Mouse (Mus musculus) hindbrain, embryonic 13.5 days (tissue): Measurements from ENCODE around the gene Nacc2. TPM values are rescaled to one million over a fixed set of nuclear protein-coding genes. Genes with fewer than 3 reads are reported as not detected.

ENCODE experiments used
- ATAC-seq: fragments of 200-750 bp; cut with Nextera tagmentation; 2 replicates; pipeline ENCODE4 v1.8.0; 2017; ENCODE audit warnings: moderate TSS enrichment; ENCODE audit not compliant: low FRiP score
- H3K27ac ChIP-seq: fragments of 300-500 bp; sonication (generic); 2 replicates; pipeline ENCODE4 v1.5.1; 2015; ENCODE audit warnings: inconsistent platforms, mild to moderate bottlenecking, moderate library complexity
- H3K27me3 ChIP-seq: fragments of 300-500 bp; sonication (generic); 2 replicates; pipeline ENCODE4 v1.6.1; 2015; ENCODE audit warnings: mild to moderate bottlenecking, inconsistent platforms
- H3K36me3 ChIP-seq: fragments of 300-500 bp; sonication (generic); 2 replicates; pipeline ENCODE4 v1.6.1; 2015; ENCODE audit warnings: mild to moderate bottlenecking, inconsistent platforms
- H3K4me1 ChIP-seq: fragments of 300-500 bp; sonication (generic); replicated peaks from 2 replicates; pipeline ENCODE4 v1.6.1; 2015; ENCODE audit warnings: inconsistent platforms
- H3K4me2 ChIP-seq: fragments of 300-500 bp; sonication (generic); 2 replicates; pipeline ENCODE4 v1.6.1; 2015; ENCODE audit warnings: inconsistent platforms, mild to moderate bottlenecking, moderate library complexity
- H3K4me3 ChIP-seq: fragments of 300-500 bp; sonication (generic); 2 replicates; pipeline ENCODE4 v1.5.1; 2015; ENCODE audit warnings: mild to moderate bottlenecking, inconsistent platforms
- H3K9ac ChIP-seq: fragments of 300-500 bp; sonication (generic); 2 replicates; pipeline ENCODE4 v1.6.1; 2015; ENCODE audit warnings: mild to moderate bottlenecking, inconsistent platforms
- H3K9me3 ChIP-seq: fragments of 300-500 bp; sonication (generic); 2 replicates; pipeline ENCODE4 v1.6.1; 2016; ENCODE audit warnings: inconsistent platforms
- WGBS: fragments of 180-500 bp; shearing (Covaris S2); methylation state at CpG from one replicate; pipeline ENCODE4 v1.1.7; 2015; 5-methylcytosine and 5-hydroxymethylcytosine counted together
- polyA plus RNA-seq: library from polyadenylated mRNA; unstranded; fragments of >200 nt; fragmentation: Nextera tagmentation; extraction: Ambion mirVana; gene quantifications from 2 replicates; pipeline ENCODE4 v1.2.1, GENCODE M21; 2015

Gene Nacc2
- polyA plus RNA-seq, 1 experiment from 2014 or later: 14.2 TPM

- no peak for ATAC-seq
Measured at GRCm38 (mm10) chr2:26117580-26117979, 5.4 kb downstream of the Nacc2 start.

GRCm38 (mm10) chr2:26116550-26116949, 6.5 kb downstream of the Nacc2 start:
- H3K4me2 ChIP-seq: no peak overlapping the region
- 73% methylated on average over 3 of the region's 3 CpGs for WGBS
- H3K27ac ChIP-seq: no peak overlapping the region
- H3K9ac ChIP-seq: no peak overlapping the region
- peaks cover 22% of the 10 kb centered on the region for H3K4me1 ChIP-seq
- no peak for ATAC-seq
- H3K36me3 ChIP-seq: no peaks in the 10 kb centered on the region
- H3K27me3 ChIP-seq: peaks cover 27% of the 10 kb centered on the region
- H3K4me3 ChIP-seq: no peak overlapping the region
- no peaks in the 10 kb centered on the region for H3K9me3 ChIP-seq

More at GRCm38 (mm10) chr2:26117580-26117979, 5.4 kb downstream of the Nacc2 start:
- 35% methylated on average over 1 of the region's 1 CpGs for WGBS
- Histone ChIP-seq H3K4me3 (no peak overlapping the region), H3K4me1 (peaks cover 31% of the 10 kb centered on the region), H3K36me3 (no peaks in the 10 kb centered on the region), H3K4me2 (no peak overlapping the region), H3K9ac (no peak overlapping the region), H3K27me3 (peaks cover 37% of the 10 kb centered on the region), H3K27ac (0 out of 2 replicates have a peak overlapping the region, but pooled peaks have one; percentile 14), H3K9me3 (no peaks in the 10 kb centered on the region)

GRCm38 (mm10) chr2:26115215-26115614, 7.8 kb downstream of the Nacc2 start:
- Histone ChIP-seq H3K9ac (no peak overlapping the region), H3K4me3 (no peak overlapping the region), H3K9me3 (no peaks in the 10 kb centered on the region), H3K4me1 (peaks cover 21% of the 10 kb centered on the region), H3K4me2 (no peak overlapping the region), H3K27ac (no peak overlapping the region), H3K27me3 (peaks cover 16% of the 10 kb centered on the region), H3K36me3 (no peaks in the 10 kb centered on the region)
- whole genome bisulfite sequencing: 86% methylated on average over 6 of the region's 6 CpGs
- no peak for ATAC-seq

- Histone ChIP-seq H3K27ac (no peak overlapping the region), H3K27me3 (0 out of 2 replicates have a peak, but pooled peaks cover 2% of the 10 kb centered on the region), H3K4me1 (peaks cover 13% of the 10 kb centered on the region), H3K9me3 (no peaks in the 10 kb centered on the region), H3K36me3 (no peaks in the 10 kb centered on the region), H3K9ac (0 out of 2 replicates have a peak overlapping the region, but pooled peaks have one; percentile 2), H3K4me3 (no peak overlapping the region), H3K4me2 (no peak overlapping the region)
- peak; percentile 36; the same call in 1 of the 2 replicates for ATAC-seq
- WGBS: 71% methylated on average over 6 of the region's 6 CpGs
Measured at GRCm38 (mm10) chr2:26108237-26108636, 14.8 kb downstream of the Nacc2 start.

- Histone ChIP-seq H3K4me2 (no peak overlapping the region), H3K4me1 (peaks cover 13% of the 10 kb centered on the region), H3K4me3 (no peak overlapping the region), H3K27ac (no peak overlapping the region), H3K9me3 (no peaks in the 10 kb centered on the region), H3K9ac (no peak overlapping the region), H3K36me3 (no peaks in the 10 kb centered on the region), H3K27me3 (0 out of 2 replicates have a peak, but pooled peaks cover 2% of the 10 kb centered on the region)
- no peak for ATAC-seq
- 88% methylated on average over 8 of the region's 8 CpGs for WGBS
Measured at GRCm38 (mm10) chr2:26107011-26107410, 16.0 kb downstream of the Nacc2 start.

GRCm38 (mm10) chr2:26106233-26106632, 16.8 kb downstream of the Nacc2 start:
- ATAC-seq: no peak
- 91% methylated on average over 2 of the region's 2 CpGs for WGBS

GRCm38 (mm10) chr2:26100296-26100695, 22.7 kb downstream of the Nacc2 start:
- no peak overlapping the region for H3K9ac ChIP-seq
- 74% methylated on average over 4 of the region's 4 CpGs for whole genome bisulfite sequencing
- H3K27ac ChIP-seq: no peak overlapping the region
- H3K4me1 ChIP-seq: peaks cover 8% of the 10 kb centered on the region
- no peak overlapping the region for H3K4me3 ChIP-seq
- H3K9me3 ChIP-seq: no peaks in the 10 kb centered on the region
- H3K27me3 ChIP-seq: 0 out of 2 replicates have a peak, but pooled peaks cover 3% of the 10 kb centered on the region
- ATAC-seq: no peak
- no peaks in the 10 kb centered on the region for H3K36me3 ChIP-seq
- no peak overlapping the region for H3K4me2 ChIP-seq

More at GRCm38 (mm10) chr2:26106233-26106632, 16.8 kb downstream of the Nacc2 start:
- Histone ChIP-seq H3K9ac (no peak overlapping the region), H3K4me2 (no peak overlapping the region), H3K27me3 (0 out of 2 replicates have a peak, but pooled peaks cover 2% of the 10 kb centered on the region), H3K4me1 (peaks cover 13% of the 10 kb centered on the region), H3K4me3 (no peak overlapping the region), H3K27ac (no peak overlapping the region), H3K36me3 (no peaks in the 10 kb centered on the region), H3K9me3 (no peaks in the 10 kb centered on the region)

GRCm38 (mm10) chr2:26099851-26100250, 23.2 kb downstream of the Nacc2 start:
- Histone ChIP-seq H3K4me3 (no peak overlapping the region), H3K27ac (no peak overlapping the region), H3K36me3 (no peaks in the 10 kb centered on the region), H3K9ac (no peak overlapping the region), H3K4me2 (no peak overlapping the region), H3K9me3 (no peaks in the 10 kb centered on the region), H3K4me1 (peaks cover 8% of the 10 kb centered on the region), H3K27me3 (0 out of 2 replicates have a peak, but pooled peaks cover 3% of the 10 kb centered on the region)
- 86% methylated on average over 1 of the region's 1 CpGs for WGBS
- no peak for ATAC-seq

- H3K4me2 ChIP-seq: no peak overlapping the region
- H3K4me1 ChIP-seq: peaks cover 8% of the 10 kb centered on the region
- H3K4me3 ChIP-seq: no peak overlapping the region
- no peak overlapping the region for H3K27ac ChIP-seq
- H3K36me3 ChIP-seq: no peaks in the 10 kb centered on the region
- no peak overlapping the region for H3K9ac ChIP-seq
- no peak for ATAC-seq
- no peaks in the 10 kb centered on the region for H3K9me3 ChIP-seq
- WGBS: 91% methylated on average over 5 of the region's 5 CpGs
- H3K27me3 ChIP-seq: 0 out of 2 replicates have a peak, but pooled peaks cover 3% of the 10 kb centered on the region
Measured at GRCm38 (mm10) chr2:26099260-26099659, 23.8 kb downstream of the Nacc2 start.

GRCm38 (mm10) chr2:26093897-26094296, 29.1 kb downstream of the Nacc2 start:
- no peaks in the 10 kb centered on the region for H3K9me3 ChIP-seq
- H3K9ac ChIP-seq: no peak overlapping the region
- H3K27me3 ChIP-seq: peaks cover 13% of the 10 kb centered on the region; the same call in 1 of the 2 replicates
- 87% methylated on average over 7 of the region's 7 CpGs for WGBS
- no peak for ATAC-seq
- H3K36me3 ChIP-seq: no peaks in the 10 kb centered on the region
- H3K4me3 ChIP-seq: no peak overlapping the region
- H3K4me2 ChIP-seq: no peak overlapping the region
- H3K27ac ChIP-seq: no peak overlapping the region
- peaks cover 51% of the 10 kb centered on the region for H3K4me1 ChIP-seq

- no peaks in the 10 kb centered on the region for H3K9me3 ChIP-seq
- peaks cover 59% of the 10 kb centered on the region for H3K4me1 ChIP-seq
- peak overlapping the region; percentile 94 for H3K4me2 ChIP-seq
- H3K27ac ChIP-seq: peak overlapping the region; percentile 89
- ATAC-seq: peak; percentile 87
- H3K9ac ChIP-seq: peak overlapping the region; percentile 90
- H3K4me3 ChIP-seq: peak overlapping the region; percentile 68
- 0% methylated on average over 24 of the region's 24 CpGs for WGBS
- H3K36me3 ChIP-seq: no peaks in the 10 kb centered on the region
- H3K27me3 ChIP-seq: peaks cover 13% of the 10 kb centered on the region; the same call in 1 of the 2 replicates
Measured at GRCm38 (mm10) chr2:26091771-26092393, 31.1 kb downstream of the Nacc2 start.

- Histone ChIP-seq H3K27ac (peak overlapping the region; percentile 89), H3K4me1 (peaks cover 59% of the 10 kb centered on the region), H3K36me3 (no peaks in the 10 kb centered on the region), H3K9ac (peak overlapping the region; percentile 90), H3K4me2 (peak overlapping the region; percentile 94), H3K27me3 (peaks cover 13% of the 10 kb centered on the region; the same call in 1 of the 2 replicates), H3K4me3 (peak overlapping the region; percentile 68), H3K9me3 (no peaks in the 10 kb centered on the region)
- ATAC-seq: peak; percentile 36
- under 1% methylated on average over 37 of the region's 39 CpGs for WGBS
Measured at GRCm38 (mm10) chr2:26090876-26091770, 31.9 kb downstream of the Nacc2 start.
